Comparison of ENCODE assay signal across 7 mouse cellular contexts in genomic region chr19:46038851-46039260, GRCm38 (mm10). TPM values are rescaled to one million over a fixed set of nuclear protein-coding genes. Genes with fewer than 3 reads are reported as not detected.
DNase-seq lines count a peak whose midpoint lies in the region; ATAC-seq lines count a peak whose summit lies in the region.

No protein-coding gene starts in this region.

- H3K4me1 ChIP-seq in lung, embryonic 16.5 days (replicated peaks; ENCODE audit: control insufficient read depth, insufficient read depth, low read length): peaks cover 55% of the 10 kb centered on the region
- H3K4me1 ChIP-seq in hindbrain, embryonic 13.5 days (replicated peaks): peaks cover 75% of the 10 kb centered on the region

- ATAC-seq in lung, embryonic 16.5 days (ENCODE audit: low read depth): peak; percentile 26; the same call in 1 of the 2 replicates
- peak; percentile 50 for ATAC-seq in hindbrain, embryonic 13.5 days (ENCODE audit: low FRiP score)
- ATAC-seq in granulocyte monocyte progenitor cell, adult 5-6 weeks (replicated peaks; ENCODE audit: poor library complexity, severe bottlenecking): no peak

- peak overlapping the region; percentile 89 for H3K9ac ChIP-seq in lung, embryonic 16.5 days (ENCODE audit: low read length)
- peak overlapping the region; percentile 99 for H3K9ac ChIP-seq in hindbrain, embryonic 13.5 days

- peak overlapping the region; percentile 89 for H3K4me2 ChIP-seq in lung, embryonic 16.5 days (ENCODE audit: low read depth, low read length)
- H3K4me2 ChIP-seq in hindbrain, embryonic 13.5 days: peak overlapping the region; percentile 98

- under 1% methylated on average over 9 of the region's 17 CpGs for WGBS in lung, embryonic 16.5 days
- WGBS in hindbrain, embryonic 13.5 days: 0% methylated on average over 12 of the region's 17 CpGs

- peaks cover 21% of the 10 kb centered on the region for H3K36me3 ChIP-seq in lung, embryonic 16.5 days (ENCODE audit: control insufficient read depth, insufficient read depth, low read length)
- peaks cover 26% of the 10 kb centered on the region for H3K36me3 ChIP-seq in hindbrain, embryonic 13.5 days

- H3K4me3 ChIP-seq in lung, embryonic 16.5 days (ENCODE audit: low read length): peak overlapping the region; percentile 82
- H3K4me3 ChIP-seq in hindbrain, embryonic 13.5 days: peak overlapping the region; percentile 97

- no peaks in the 10 kb centered on the region for H3K27me3 ChIP-seq in lung, embryonic 16.5 days (ENCODE audit: control insufficient read depth, insufficient read depth, low read depth, low read length)
- no peaks in the 10 kb centered on the region for H3K27me3 ChIP-seq in hindbrain, embryonic 13.5 days

- peak overlapping the region; percentile 98 for H3K27ac ChIP-seq in lung, embryonic 16.5 days (ENCODE audit: low read length)
- H3K27ac ChIP-seq in hindbrain, embryonic 13.5 days: peak overlapping the region; percentile 97

- DNase-seq in lung, postnatal 36 days: no peak
- DNase-seq in cerebellum, postnatal 25 days: peak; percentile 50 to 61
- peak; percentile 38 for DNase-seq in lung, postnatal 10 days
- peak; percentile 60 for DNase-seq in thymus, postnatal 4 days

- no peaks in the 10 kb centered on the region for H3K9me3 ChIP-seq in lung, embryonic 16.5 days (ENCODE audit: control insufficient read depth, low read length)
- no peaks in the 10 kb centered on the region for H3K9me3 ChIP-seq in hindbrain, embryonic 13.5 days

RNA-seq across cellular contexts. Expression of gene Pprc1, which starts 5.8 kb away (rescaled TPM):
- 24.4 and 27.0 TPM in 2 replicates for polyA plus RNA-seq in lung, embryonic 16.5 days (2015; fragmentation: Nextera tagmentation; extraction: Ambion mirVana)
- 18.7 and 22.2 TPM in 2 replicates for polyA plus RNA-seq in hindbrain, embryonic 13.5 days (2015; fragmentation: Nextera tagmentation; extraction: Ambion mirVana)
- total RNA-seq in granulocyte monocyte progenitor cell, adult 5-6 weeks (2014; fragmentation: Nextera tagmentation): 89.1 and 104 TPM in 2 replicates
- 14.0 and 17.8 TPM in 2 replicates for total RNA-seq in granulocyte monocyte progenitor cell, adult 5-6 weeks (2017)

RNA-seq across cellular contexts. Expression of gene Ldb1, which starts 6.2 kb away (rescaled TPM):
- 55.3 and 70.7 TPM in 2 replicates for polyA plus RNA-seq in lung, embryonic 16.5 days (2015; fragmentation: Nextera tagmentation; extraction: Ambion mirVana)
- 120 and 127 TPM in 2 replicates for polyA plus RNA-seq in hindbrain, embryonic 13.5 days (2015; fragmentation: Nextera tagmentation; extraction: Ambion mirVana)
- 86.3 and 121 TPM in 2 replicates for total RNA-seq in granulocyte monocyte progenitor cell, adult 5-6 weeks (2014; fragmentation: Nextera tagmentation)
- total RNA-seq in granulocyte monocyte progenitor cell, adult 5-6 weeks (2017): 72.3 and 81.3 TPM in 2 replicates

RNA-seq across cellular contexts. Expression of gene Hps6, which starts 35.5 kb away (rescaled TPM):
- polyA plus RNA-seq in lung, embryonic 16.5 days (2015; fragmentation: Nextera tagmentation; extraction: Ambion mirVana): 10.2 and 11.1 TPM in 2 replicates
- 3.1 and 3.8 TPM in 2 replicates for polyA plus RNA-seq in hindbrain, embryonic 13.5 days (2015; fragmentation: Nextera tagmentation; extraction: Ambion mirVana)
- 4.1 and 5.9 TPM in 2 replicates for total RNA-seq in granulocyte monocyte progenitor cell, adult 5-6 weeks (2014; fragmentation: Nextera tagmentation)
- total RNA-seq in granulocyte monocyte progenitor cell, adult 5-6 weeks (2017): 5.7 and 8.7 TPM in 2 replicates

RNA-seq across cellular contexts. Expression of gene Nolc1, which starts 36.8 kb away (rescaled TPM):
- polyA plus RNA-seq in lung, embryonic 16.5 days (2015; fragmentation: Nextera tagmentation; extraction: Ambion mirVana): 59.2 and 66.2 TPM in 2 replicates
- 73.4 and 79.5 TPM in 2 replicates for polyA plus RNA-seq in hindbrain, embryonic 13.5 days (2015; fragmentation: Nextera tagmentation; extraction: Ambion mirVana)
- 108 and 112 TPM in 2 replicates for total RNA-seq in granulocyte monocyte progenitor cell, adult 5-6 weeks (2014; fragmentation: Nextera tagmentation)
- total RNA-seq in granulocyte monocyte progenitor cell, adult 5-6 weeks (2017): 187 and 211 TPM in 2 replicates

RNA-seq across cellular contexts. Expression of gene Armh3, which starts 40.6 kb away (rescaled TPM):
- polyA plus RNA-seq in lung, embryonic 16.5 days (2015; fragmentation: Nextera tagmentation; extraction: Ambion mirVana): 16.9 and 18.0 TPM in 2 replicates
- 22.8 and 23.9 TPM in 2 replicates for polyA plus RNA-seq in hindbrain, embryonic 13.5 days (2015; fragmentation: Nextera tagmentation; extraction: Ambion mirVana)
- 8.2 and 15.1 TPM in 2 replicates for total RNA-seq in granulocyte monocyte progenitor cell, adult 5-6 weeks (2014; fragmentation: Nextera tagmentation)
- total RNA-seq in granulocyte monocyte progenitor cell, adult 5-6 weeks (2017): 8.5 and 13.3 TPM in 2 replicates
